Mouse (Mus musculus): ENCODE data around the gene Olfr1484. TPM values are rescaled to one million over a fixed set of nuclear protein-coding genes. Genes with fewer than 3 reads are reported as not detected.
"Not testable (repeated sequence)": the region's sequence is repeated elsewhere in the genome, so short reads cannot be mapped to it uniquely, and the experiment has no call there.

The Olfr1484 gene
- polyA plus RNA-seq (2015; fragmentation: Nextera tagmentation; extraction: Ambion mirVana): not detected in 2 replicates

- DNase-seq (ENCODE audit: low spot score): no peak
Observed at GRCm38 (mm10) chr19:13583211-13583610, at the start of gene Olfr1484. Gene Olfr1484, plus strand, starts transcription at chr19:13583511.

- not testable (repeated sequence) for DNase-seq (ENCODE audit: low spot score)
Observed at GRCm38 (mm10) chr19:13617075-13617474, 33.8 kb downstream of the Olfr1484 start, which contains the start of gene Olfr1487. Gene Olfr1487, plus strand, starts transcription at chr19:13617375.

- no peak for DNase-seq (ENCODE audit: low spot score)
Observed at GRCm38 (mm10) chr19:13631321-13631720, 48.0 kb downstream of the Olfr1484 start, which contains the start of gene Olfr1489. Gene Olfr1489, plus strand, starts transcription at chr19:13631621.

Small RNAs within 50 kb of the gene (microRNA-seq; reads per million reads assigned to microRNA genes)
- gene Gm22323 (ENCODE audit: borderline number of aligned reads): not detected
- gene Gm23931 (ENCODE audit: borderline number of aligned reads): not detected

Other genes starting within 250 kb of the Olfr1484 start
- gene Olfr1466, start 244.6 kb upstream of the Olfr1484 start, polyA plus RNA-seq (2015; fragmentation: Nextera tagmentation; extraction: Ambion mirVana): not detected in 2 replicates
- not detected in 2 replicates for gene Olfr1467, start 221.3 kb upstream of the Olfr1484 start, polyA plus RNA-seq (2015; fragmentation: Nextera tagmentation; extraction: Ambion mirVana)
- not detected in 2 replicates for gene Olfr1469, start 175.7 kb upstream of the Olfr1484 start, polyA plus RNA-seq (2015; fragmentation: Nextera tagmentation; extraction: Ambion mirVana)
- gene Olfr1471, start 140.1 kb upstream of the Olfr1484 start, polyA plus RNA-seq (2015; fragmentation: Nextera tagmentation; extraction: Ambion mirVana): not detected in 2 replicates
- not detected in 2 replicates for gene Olfr1472, start 127.4 kb upstream of the Olfr1484 start, polyA plus RNA-seq (2015; fragmentation: Nextera tagmentation; extraction: Ambion mirVana)
- gene Olfr1474, start 113.9 kb upstream of the Olfr1484 start, polyA plus RNA-seq (2015; fragmentation: Nextera tagmentation; extraction: Ambion mirVana): not detected in 2 replicates
- gene Olfr1475, start 103.3 kb upstream of the Olfr1484 start, polyA plus RNA-seq (2015; fragmentation: Nextera tagmentation; extraction: Ambion mirVana): not detected in 2 replicates
- not detected in 2 replicates for gene Olfr1477, start 83.0 kb upstream of the Olfr1484 start, polyA plus RNA-seq (2015; fragmentation: Nextera tagmentation; extraction: Ambion mirVana)
- gene Olfr1480, start 55.6 kb upstream of the Olfr1484 start, polyA plus RNA-seq (2015; fragmentation: Nextera tagmentation; extraction: Ambion mirVana): not detected in 2 replicates
- gene Olfr1487, start 33.9 kb downstream of the Olfr1484 start, polyA plus RNA-seq (2015; fragmentation: Nextera tagmentation; extraction: Ambion mirVana): not detected in 2 replicates
- gene Olfr1489, start 48.1 kb downstream of the Olfr1484 start, polyA plus RNA-seq (2015; fragmentation: Nextera tagmentation; extraction: Ambion mirVana): not detected in 2 replicates
- not detected in 2 replicates for gene Olfr1490, start 67.6 kb downstream of the Olfr1484 start, polyA plus RNA-seq (2015; fragmentation: Nextera tagmentation; extraction: Ambion mirVana)
- not detected in 2 replicates for gene Olfr1491, start 113.8 kb downstream of the Olfr1484 start, polyA plus RNA-seq (2015; fragmentation: Nextera tagmentation; extraction: Ambion mirVana)
- gene Olfr1493-ps1, start 139.8 kb downstream of the Olfr1484 start, polyA plus RNA-seq (2015; fragmentation: Nextera tagmentation; extraction: Ambion mirVana): not detected in 2 replicates
- not detected in 2 replicates for gene Olfr1494, start 156.2 kb downstream of the Olfr1484 start, polyA plus RNA-seq (2015; fragmentation: Nextera tagmentation; extraction: Ambion mirVana)
- not detected in 2 replicates for gene Olfr1495, start 181.1 kb downstream of the Olfr1484 start, polyA plus RNA-seq (2015; fragmentation: Nextera tagmentation; extraction: Ambion mirVana)
- not detected in 2 replicates for gene Olfr1496, start 194.4 kb downstream of the Olfr1484 start, polyA plus RNA-seq (2015; fragmentation: Nextera tagmentation; extraction: Ambion mirVana)
- gene Olfr1497, start 214.7 kb downstream of the Olfr1484 start, polyA plus RNA-seq (2015; fragmentation: Nextera tagmentation; extraction: Ambion mirVana): not detected in 2 replicates
- gene Olfr1499, start 235.9 kb downstream of the Olfr1484 start, polyA plus RNA-seq (2015; fragmentation: Nextera tagmentation; extraction: Ambion mirVana): not detected in 2 replicates
- gene Olfr1500, start 247.0 kb downstream of the Olfr1484 start, polyA plus RNA-seq (2015; fragmentation: Nextera tagmentation; extraction: Ambion mirVana): not detected in 2 replicates